Mouse (Mus musculus) naive thymus-derived CD4-positive, alpha-beta T cell, adult 2 months (primary cell): ENCODE results near the gene Nphs1.
A peak's percentile ranks its signal among the peaks of the same experiment; 100 is the strongest.

Experiments
- DNase-seq: peaks from one replicate; pipeline ENCODE4 v3.0.0-alpha.2; 2011; ENCODE audit warnings: low read depth

The Nphs1 gene

GRCm38 (mm10) chr7:30457629-30458330 lies at the start of gene Nphs1, which contains the start of gene Kirrel2:
Gene Nphs1, plus strand, starts transcription at chr7:30458315.
Gene Kirrel2, minus strand, starts transcription at chr7:30457690.
- DNase-seq, result no peak

- DNase-seq, result no peak
Observed at GRCm38 (mm10) chr7:30408639-30409038, 49.5 kb upstream of the Nphs1 start.

GRCm38 (mm10) chr7:30409789-30410188 lies 48.3 kb upstream of the Nphs1 start:
- DNase-seq, result no peak

GRCm38 (mm10) chr7:30411023-30411422 lies 47.1 kb upstream of the Nphs1 start:
- DNase-seq, result no peak

- DNase-seq, result no peak
Observed at GRCm38 (mm10) chr7:30412735-30413147, 45.4 kb upstream of the Nphs1 start.

GRCm38 (mm10) chr7:30413596-30413995 lies 44.5 kb upstream of the Nphs1 start, which contains the start of gene Tyrobp:
Gene Tyrobp, plus strand, starts transcription at chr7:30413760.
- no peak for DNase-seq

- peak; percentile 69 for DNase-seq
Observed at GRCm38 (mm10) chr7:30417856-30418255, 40.3 kb upstream of the Nphs1 start.

GRCm38 (mm10) chr7:30419561-30420499 lies 38.3 kb upstream of the Nphs1 start, which contains the start of gene Hcst:
Gene Hcst, minus strand, starts transcription at chr7:30419854.
- DNase-seq, result peak; percentile 81

GRCm38 (mm10) chr7:30420673-30421072 lies 37.4 kb upstream of the Nphs1 start:
- no peak for DNase-seq

- DNase-seq, result peak; percentile 94
Observed at GRCm38 (mm10) chr7:30421175-30421889, 36.8 kb upstream of the Nphs1 start, which contains the start of gene Nfkbid. Gene Nfkbid, plus strand, starts transcription at chr7:30421732.

GRCm38 (mm10) chr7:30421890-30422435 lies 36.2 kb upstream of the Nphs1 start:
- DNase-seq, result peak; percentile 98

GRCm38 (mm10) chr7:30422560-30422959 lies 35.6 kb upstream of the Nphs1 start:
- DNase-seq, result peak; percentile 81

GRCm38 (mm10) chr7:30423071-30423641 lies 35.0 kb upstream of the Nphs1 start:
- DNase-seq, result no peak

- DNase-seq, result no peak
Observed at GRCm38 (mm10) chr7:30429327-30429726, 28.8 kb upstream of the Nphs1 start.

- no peak for DNase-seq
Observed at GRCm38 (mm10) chr7:30430191-30430590, 27.9 kb upstream of the Nphs1 start.

GRCm38 (mm10) chr7:30431793-30432192 lies 26.3 kb upstream of the Nphs1 start:
- DNase-seq, result peak; percentile 91

- peak; percentile 51 for DNase-seq
Observed at GRCm38 (mm10) chr7:30434238-30434637, 23.9 kb upstream of the Nphs1 start.

- no peak for DNase-seq
Observed at GRCm38 (mm10) chr7:30434701-30435100, 23.4 kb upstream of the Nphs1 start.

- no peak for DNase-seq
Observed at GRCm38 (mm10) chr7:30435156-30435555, 23.0 kb upstream of the Nphs1 start.

- peak; percentile 51 for DNase-seq
Observed at GRCm38 (mm10) chr7:30436879-30437278, 21.2 kb upstream of the Nphs1 start.

- DNase-seq, result peak; percentile 21
Observed at GRCm38 (mm10) chr7:30439734-30440133, 18.4 kb upstream of the Nphs1 start.
